Mouse (Mus musculus): Measurements from ENCODE around the gene Ccnd3.

- TF ChIP-seq CTCF (conservative IDR thresholded peaks at IDR 0.05; ENCODE audit: low read length) (no peak), NANOG (IDR thresholded peaks at IDR 0.05; ENCODE audit: borderline replicate concordance, low read length) (no peak)
Measured at GRCm38 (mm10) chr17:47484241-47484921, 20.5 kb upstream of the Ccnd3 start.

Measured in E14TG2a.4 (cell line).